Mouse (Mus musculus) heart, postnatal 0 days (tissue): Measurements from ENCODE around the gene Scml4.

Experiments used
- CTCF ChIP-seq: IDR thresholded peaks from 2 replicates; pipeline ENCODE4 v1.5.1; 2016; ENCODE audit warnings: antibody characterized with exemption, control low read depth, low read depth
- EP300 ChIP-seq: IDR thresholded peaks from 2 replicates; pipeline ENCODE4 v1.6.1; 2016; ENCODE audit warnings: antibody characterized with exemption, low read depth

- peak; percentile 73 for TF ChIP-seq CTCF
- no peak for TF ChIP-seq EP300
Measured at GRCm38 (mm10) chr10:42972504-42973172, 112.5 kb downstream of the Scml4 start.
